Mouse (Mus musculus): ENCODE results near the gene Cct5. TPM values are rescaled to one million over a fixed set of nuclear protein-coding genes. Genes with fewer than 3 reads are reported as not detected.

The Cct5 gene
- polyA plus RNA-seq (2015; fragmentation: Nextera tagmentation; extraction: Ambion mirVana), result 484 and 516 TPM in 2 replicates

DNA sequence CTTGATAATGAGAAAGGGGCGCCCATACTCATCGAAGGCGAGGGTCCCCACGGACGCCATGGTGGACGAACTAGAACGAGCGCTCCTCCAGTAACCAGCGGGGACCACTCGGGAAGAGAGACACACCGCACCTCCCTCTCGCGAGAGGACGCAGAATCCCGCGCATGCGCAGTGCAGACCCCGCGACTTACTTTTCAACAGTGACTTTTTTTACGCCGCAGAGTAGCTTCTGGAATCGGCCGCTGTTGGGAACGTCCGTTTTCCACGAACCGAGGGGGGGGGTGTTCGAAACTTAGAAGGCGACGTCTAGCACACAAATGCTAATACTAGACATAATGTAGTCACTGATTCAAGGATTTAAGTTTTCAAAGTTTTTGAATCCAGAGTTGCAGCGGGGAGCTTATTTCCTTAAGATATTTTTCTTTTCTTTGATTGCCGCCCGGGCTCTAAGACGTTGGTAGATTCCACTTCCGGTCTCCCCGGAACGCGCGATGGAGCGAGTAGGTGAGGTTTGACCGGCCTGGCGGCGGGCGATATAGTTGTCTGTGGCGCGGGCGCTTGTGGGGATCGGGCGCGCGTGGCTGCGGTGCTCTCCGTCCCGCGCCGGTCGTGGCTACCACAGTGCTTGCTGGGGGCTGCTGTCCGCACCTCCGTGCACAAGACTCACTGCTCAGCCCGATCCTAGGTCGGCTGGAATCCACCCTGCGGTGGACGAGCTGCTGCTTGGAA is at the start of gene Cct5, which contains the start of gene Fam173b:
Cct5 (minus strand) TSS at position 159 of the 729 bp plus-strand sequence.
Fam173b (plus strand) TSS at position 207 of the 729 bp plus-strand sequence.
- under 1% methylated on average over 63 of the region's 63 CpGs for WGBS
- Histone ChIP-seq H3K9ac (ENCODE audit: low read depth, low read length) (peak within 1 kb of the TSS; percentile 93), H3K27ac (ENCODE audit: low read length) (peak within 1 kb of the TSS; percentile 96), H3K4me2 (ENCODE audit: low read length) (peak within 1 kb of the TSS; percentile 99), H3K27me3 (ENCODE audit: control insufficient read depth, insufficient read depth, low read depth, low read length) (no peaks in the 10 kb centered on the region), H3K4me1 (ENCODE audit: control insufficient read depth, insufficient read depth, low read length) (peaks cover 32% of the 10 kb centered on the region), H3K36me3 (ENCODE audit: control insufficient read depth, insufficient read depth, low read length) (no peaks in the 10 kb centered on the region), H3K4me3 (ENCODE audit: low read depth, low read length) (peak within 1 kb of the TSS; percentile 95), H3K9me3 (replicated peaks; ENCODE audit: control insufficient read depth, low read length, poor library complexity, severe bottlenecking) (no peaks in the 10 kb centered on the region)
- peak; percentile 92 for ATAC-seq

DNA sequence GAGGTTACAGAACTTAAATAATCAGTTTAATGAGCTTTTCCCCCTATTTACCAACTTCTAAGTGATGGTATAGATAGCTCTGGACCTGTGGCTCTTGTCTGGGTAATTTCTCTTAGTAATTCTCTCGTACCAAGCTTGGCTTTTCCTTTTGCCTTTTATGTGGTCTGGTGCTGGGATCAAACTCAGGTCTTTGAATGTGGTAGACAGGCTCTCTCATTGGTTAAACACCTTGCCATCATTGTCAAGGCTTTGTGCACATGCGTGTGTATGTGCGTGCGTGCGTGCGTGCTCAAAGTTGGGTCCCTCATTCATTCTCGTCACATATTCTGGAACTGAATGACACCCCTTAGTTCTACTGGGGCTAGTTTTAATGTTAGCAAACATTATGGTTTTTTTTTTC is 49.2 kb upstream of the Cct5 start:
- no peak overlapping the region for H3K4me2 ChIP-seq (ENCODE audit: low read length)
- no peak for ATAC-seq
- H3K27me3 ChIP-seq (ENCODE audit: control insufficient read depth, insufficient read depth, low read depth, low read length), result no peaks in the 10 kb centered on the region
- no peak overlapping the region for H3K4me3 ChIP-seq (ENCODE audit: low read depth, low read length)
- WGBS, result 98% methylated on average over 7 of the region's 7 CpGs
- H3K4me1 ChIP-seq (ENCODE audit: control insufficient read depth, insufficient read depth, low read length), result no peaks in the 10 kb centered on the region
- no peak overlapping the region for H3K9ac ChIP-seq (ENCODE audit: low read depth, low read length)
- H3K36me3 ChIP-seq (ENCODE audit: control insufficient read depth, insufficient read depth, low read length), result no peaks in the 10 kb centered on the region
- H3K27ac ChIP-seq (ENCODE audit: low read length), result no peak overlapping the region
- no peaks in the 10 kb centered on the region for H3K9me3 ChIP-seq (replicated peaks; ENCODE audit: control insufficient read depth, low read length, poor library complexity, severe bottlenecking)

DNA sequence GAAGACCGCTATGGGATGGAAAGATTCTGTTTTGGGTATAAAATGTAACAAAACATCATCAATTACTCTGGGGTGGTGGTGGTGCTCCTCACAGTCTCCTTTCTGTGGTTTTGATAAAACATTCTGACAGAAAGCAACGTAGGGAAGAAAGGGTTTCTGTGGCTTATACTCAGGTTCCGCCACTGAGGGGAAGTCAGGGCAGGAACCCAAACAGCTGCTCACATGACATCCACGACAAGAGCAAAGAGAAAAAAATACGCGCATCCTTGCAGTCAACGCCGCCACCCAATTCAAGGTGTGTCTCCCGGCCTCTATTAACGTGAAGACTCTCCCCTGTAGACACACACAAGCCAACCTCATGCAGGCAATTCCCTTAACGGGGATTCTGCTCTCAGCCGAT is 48.1 kb upstream of the Cct5 start:
- no peak overlapping the region for H3K9ac ChIP-seq (ENCODE audit: low read depth, low read length)
- 96% methylated on average over 12 of the region's 12 CpGs for WGBS

DNA sequence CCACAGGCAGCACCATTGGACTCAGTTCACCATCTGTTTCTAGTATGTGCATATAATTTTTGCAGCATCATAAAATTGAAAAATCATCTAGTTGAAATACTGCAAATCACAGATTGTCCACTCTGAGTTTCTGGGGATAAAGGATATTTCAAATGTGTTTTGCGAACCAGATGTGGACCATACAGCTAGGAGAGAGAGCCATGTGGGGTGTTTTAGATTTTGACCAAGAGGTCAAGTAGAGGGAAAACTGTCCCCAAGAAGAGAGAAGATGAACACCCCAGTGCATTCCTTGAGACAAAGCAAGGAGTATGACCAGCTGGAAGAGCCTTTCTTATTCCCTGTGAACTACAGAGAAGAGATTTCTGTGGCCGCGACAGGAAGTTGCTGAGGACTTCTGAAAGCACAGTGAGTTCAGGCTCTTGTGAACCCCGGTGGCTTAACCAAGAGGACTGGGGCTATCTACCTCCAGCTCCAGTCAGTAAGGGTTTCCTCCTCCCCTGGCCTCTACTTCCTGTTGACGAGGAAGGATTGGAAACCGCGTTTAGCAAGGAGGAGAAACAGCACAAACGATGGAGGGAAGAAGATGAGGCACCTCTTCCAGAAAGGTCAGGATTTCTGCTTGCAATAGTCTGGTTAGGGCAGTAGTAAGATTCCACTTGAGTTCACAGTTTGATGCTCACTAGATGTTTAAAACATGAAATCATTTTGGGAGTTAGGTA is 46.4 kb upstream of the Cct5 start:
- Histone ChIP-seq H3K4me3 (ENCODE audit: low read depth, low read length) (no peak overlapping the region), H3K9ac (ENCODE audit: low read depth, low read length) (no peak overlapping the region), H3K36me3 (ENCODE audit: control insufficient read depth, insufficient read depth, low read length) (no peaks in the 10 kb centered on the region), H3K27me3 (ENCODE audit: control insufficient read depth, insufficient read depth, low read depth, low read length) (no peaks in the 10 kb centered on the region), H3K27ac (ENCODE audit: low read length) (no peak overlapping the region), H3K9me3 (replicated peaks; ENCODE audit: control insufficient read depth, low read length, poor library complexity, severe bottlenecking) (no peaks in the 10 kb centered on the region), H3K4me1 (ENCODE audit: control insufficient read depth, insufficient read depth, low read length) (no peaks in the 10 kb centered on the region), H3K4me2 (ENCODE audit: low read length) (no peak overlapping the region)
- 91% methylated on average over 8 of the region's 8 CpGs for WGBS
- ATAC-seq, result no peak

More for the DNA sequence above, 48.1 kb upstream of the Cct5 start:
- no peaks in the 10 kb centered on the region for H3K27me3 ChIP-seq (ENCODE audit: control insufficient read depth, insufficient read depth, low read depth, low read length)
- no peaks in the 10 kb centered on the region for H3K4me1 ChIP-seq (ENCODE audit: control insufficient read depth, insufficient read depth, low read length)
- H3K4me3 ChIP-seq (ENCODE audit: low read depth, low read length), result no peak overlapping the region
- H3K36me3 ChIP-seq (ENCODE audit: control insufficient read depth, insufficient read depth, low read length), result no peaks in the 10 kb centered on the region
- H3K9me3 ChIP-seq (replicated peaks; ENCODE audit: control insufficient read depth, low read length, poor library complexity, severe bottlenecking), result no peaks in the 10 kb centered on the region
- ATAC-seq, result no peak
- no peak overlapping the region for H3K27ac ChIP-seq (ENCODE audit: low read length)
- H3K4me2 ChIP-seq (ENCODE audit: low read length), result no peak overlapping the region

DNA sequence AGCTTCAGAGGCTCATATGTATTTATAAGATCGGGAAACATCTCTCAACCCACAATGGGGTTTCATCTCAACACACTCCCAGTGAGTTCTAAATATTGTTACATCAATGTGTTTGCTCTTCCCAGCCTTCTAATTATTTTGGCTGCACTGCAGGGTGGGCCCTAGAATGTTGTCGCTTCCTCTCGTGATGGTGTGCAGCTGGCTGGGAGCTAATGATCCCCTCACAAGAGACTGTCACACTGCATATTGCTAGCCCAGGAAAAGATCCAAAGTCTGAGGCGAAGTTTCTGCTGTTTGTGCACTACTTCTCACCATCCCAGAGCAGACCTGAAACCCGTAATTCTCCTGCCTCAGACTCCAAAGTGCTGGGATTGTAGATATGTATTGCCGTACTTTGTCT is 45.6 kb upstream of the Cct5 start:
- no peak overlapping the region for H3K27ac ChIP-seq (ENCODE audit: low read length)
- no peak overlapping the region for H3K4me3 ChIP-seq (ENCODE audit: low read depth, low read length)
- 88% methylated on average over 6 of the region's 6 CpGs for WGBS
- no peaks in the 10 kb centered on the region for H3K36me3 ChIP-seq (ENCODE audit: control insufficient read depth, insufficient read depth, low read length)
- no peak overlapping the region for H3K4me2 ChIP-seq (ENCODE audit: low read length)
- H3K9ac ChIP-seq (ENCODE audit: low read depth, low read length), result no peak overlapping the region
- H3K9me3 ChIP-seq (replicated peaks; ENCODE audit: control insufficient read depth, low read length, poor library complexity, severe bottlenecking), result no peaks in the 10 kb centered on the region
- H3K4me1 ChIP-seq (ENCODE audit: control insufficient read depth, insufficient read depth, low read length), result no peaks in the 10 kb centered on the region
- no peak for ATAC-seq
- H3K27me3 ChIP-seq (ENCODE audit: control insufficient read depth, insufficient read depth, low read depth, low read length), result no peaks in the 10 kb centered on the region

DNA sequence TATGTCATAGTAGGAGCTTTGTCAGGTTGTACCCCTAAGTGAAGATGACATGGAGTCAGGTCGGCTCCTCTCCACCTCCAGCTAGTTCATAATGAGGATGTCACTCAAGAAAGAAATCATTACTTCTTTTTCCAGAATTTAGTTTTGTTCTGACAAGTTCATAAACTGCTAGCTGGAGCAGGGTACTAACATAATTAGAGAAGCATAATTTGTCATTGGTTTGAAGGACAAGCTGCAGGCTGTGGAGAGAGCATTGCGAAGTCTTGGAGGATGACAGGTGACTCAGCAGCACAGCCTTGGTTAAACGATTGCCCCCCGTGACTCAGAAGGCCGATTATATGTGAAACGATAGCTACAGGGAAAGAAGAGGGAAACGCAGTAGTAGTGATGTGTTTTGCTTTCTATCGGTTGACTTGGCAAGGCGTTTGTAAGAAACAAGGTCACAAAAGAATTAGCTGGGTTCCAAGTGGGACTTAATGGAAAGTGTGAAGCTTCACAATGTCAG is 34.5 kb upstream of the Cct5 start:
- Histone ChIP-seq H3K4me1 (ENCODE audit: control insufficient read depth, insufficient read depth, low read length) (no peaks in the 10 kb centered on the region), H3K4me2 (ENCODE audit: low read length) (no peak overlapping the region), H3K27me3 (ENCODE audit: control insufficient read depth, insufficient read depth, low read depth, low read length) (no peaks in the 10 kb centered on the region), H3K27ac (ENCODE audit: low read length) (no peak overlapping the region), H3K4me3 (ENCODE audit: low read depth, low read length) (no peak overlapping the region), H3K9ac (ENCODE audit: low read depth, low read length) (no peak overlapping the region), H3K9me3 (replicated peaks; ENCODE audit: control insufficient read depth, low read length, poor library complexity, severe bottlenecking) (no peaks in the 10 kb centered on the region), H3K36me3 (ENCODE audit: control insufficient read depth, insufficient read depth, low read length) (no peaks in the 10 kb centered on the region)
- no peak for ATAC-seq
- WGBS, result 85% methylated on average over 9 of the region's 9 CpGs

GRCm38 (mm10) chr15:31634582-31634981 is 33.0 kb upstream of the Cct5 start:
- no peak overlapping the region for H3K27ac ChIP-seq (ENCODE audit: low read length)
- H3K27me3 ChIP-seq (ENCODE audit: control insufficient read depth, insufficient read depth, low read depth, low read length), result no peaks in the 10 kb centered on the region
- no peak for ATAC-seq
- no peak overlapping the region for H3K4me3 ChIP-seq (ENCODE audit: low read depth, low read length)
- H3K4me2 ChIP-seq (ENCODE audit: low read length), result no peak overlapping the region
- 88% methylated on average over 6 of the region's 6 CpGs for whole genome bisulfite sequencing
- H3K4me1 ChIP-seq (ENCODE audit: control insufficient read depth, insufficient read depth, low read length), result no peaks in the 10 kb centered on the region
- H3K9ac ChIP-seq (ENCODE audit: low read depth, low read length), result no peak overlapping the region
- H3K36me3 ChIP-seq (ENCODE audit: control insufficient read depth, insufficient read depth, low read length), result no peaks in the 10 kb centered on the region
- H3K9me3 ChIP-seq (replicated peaks; ENCODE audit: control insufficient read depth, low read length, poor library complexity, severe bottlenecking), result no peaks in the 10 kb centered on the region

GRCm38 (mm10) chr15:31632478-31632877 is 30.9 kb upstream of the Cct5 start:
- Histone ChIP-seq H3K4me3 (ENCODE audit: low read depth, low read length) (no peak overlapping the region), H3K9ac (ENCODE audit: low read depth, low read length) (no peak overlapping the region), H3K27ac (ENCODE audit: low read length) (no peak overlapping the region), H3K4me2 (ENCODE audit: low read length) (no peak overlapping the region), H3K9me3 (replicated peaks; ENCODE audit: control insufficient read depth, low read length, poor library complexity, severe bottlenecking) (no peaks in the 10 kb centered on the region), H3K4me1 (ENCODE audit: control insufficient read depth, insufficient read depth, low read length) (peaks cover 4% of the 10 kb centered on the region), H3K36me3 (ENCODE audit: control insufficient read depth, insufficient read depth, low read length) (no peaks in the 10 kb centered on the region), H3K27me3 (ENCODE audit: control insufficient read depth, insufficient read depth, low read depth, low read length) (no peaks in the 10 kb centered on the region)
- ATAC-seq, result no peak
- WGBS, result 92% methylated on average over 4 of the region's 4 CpGs

GRCm38 (mm10) chr15:31631396-31631858 is 29.8 kb upstream of the Cct5 start:
- Histone ChIP-seq H3K9me3 (replicated peaks; ENCODE audit: control insufficient read depth, low read length, poor library complexity, severe bottlenecking) (no peaks in the 10 kb centered on the region), H3K36me3 (ENCODE audit: control insufficient read depth, insufficient read depth, low read length) (no peaks in the 10 kb centered on the region), H3K27ac (ENCODE audit: low read length) (no peak overlapping the region), H3K4me1 (ENCODE audit: control insufficient read depth, insufficient read depth, low read length) (peaks cover 4% of the 10 kb centered on the region), H3K27me3 (ENCODE audit: control insufficient read depth, insufficient read depth, low read depth, low read length) (no peaks in the 10 kb centered on the region), H3K9ac (ENCODE audit: low read depth, low read length) (no peak overlapping the region), H3K4me2 (ENCODE audit: low read length) (no peak overlapping the region), H3K4me3 (ENCODE audit: low read depth, low read length) (no peak overlapping the region)
- ATAC-seq, result peak; percentile 43; the same call in 1 of the 2 replicates
- WGBS, result 69% methylated on average over 12 of the region's 12 CpGs
